Mouse (Mus musculus): ENCODE data around the gene Cers4. TPM values are rescaled to one million over a fixed set of nuclear protein-coding genes. Genes with fewer than 3 reads are reported as not detected.

Cers4 gene
- polyA plus RNA-seq, 1 experiment from 2014 or later, result 10.0 TPM

- Histone ChIP-seq H3K4me3 (ENCODE audit: low read depth, low read length) (no peak overlapping the region), H3K27ac (replicated peaks; ENCODE audit: low read depth, low read length) (no peak overlapping the region), H3K4me2 (ENCODE audit: low read depth, severe bottlenecking) (no peak overlapping the region), H3K4me1 (ENCODE audit: control insufficient read depth, insufficient read depth, low read length) (no peaks in the 10 kb centered on the region), H3K36me3 (ENCODE audit: control insufficient read depth, insufficient read depth, low read length) (no peaks in the 10 kb centered on the region), H3K27me3 (ENCODE audit: control insufficient read depth, insufficient read depth, low read length) (no peaks in the 10 kb centered on the region), H3K9ac (ENCODE audit: low read length) (no peak overlapping the region), H3K9me3 (ENCODE audit: control insufficient read depth, low read length) (no peaks in the 10 kb centered on the region)
- WGBS, result 70% methylated on average over 2 of the region's 2 CpGs
- DNase-seq (ENCODE audit: low spot score) (peak; percentile 43), ATAC-seq (ENCODE audit: insufficient number of reproducible peaks, low FRiP score, low TSS enrichment, low read depth) (no peak)
Measured at GRCm38 (mm10) chr8:4516162-4516561, 23.3 kb downstream of the Cers4 start.

- Histone ChIP-seq H3K27me3 (ENCODE audit: control insufficient read depth, insufficient read depth, low read length) (no peaks in the 10 kb centered on the region), H3K4me3 (ENCODE audit: low read depth, low read length) (no peak overlapping the region), H3K9ac (ENCODE audit: low read length) (no peak overlapping the region), H3K27ac (replicated peaks; ENCODE audit: low read depth, low read length) (no peak overlapping the region), H3K36me3 (ENCODE audit: control insufficient read depth, insufficient read depth, low read length) (no peaks in the 10 kb centered on the region), H3K4me1 (ENCODE audit: control insufficient read depth, insufficient read depth, low read length) (no peaks in the 10 kb centered on the region), H3K9me3 (ENCODE audit: control insufficient read depth, low read length) (no peaks in the 10 kb centered on the region), H3K4me2 (ENCODE audit: low read depth, severe bottlenecking) (no peak overlapping the region)
- peak; percentile 7 for DNase-seq (ENCODE audit: low spot score)
- ATAC-seq (ENCODE audit: insufficient number of reproducible peaks, low FRiP score, low TSS enrichment, low read depth), result no peak
- 91% methylated on average over 4 of the region's 4 CpGs for WGBS
Measured at GRCm38 (mm10) chr8:4521472-4521871, 28.6 kb downstream of the Cers4 start.

- no peak overlapping the region for H3K4me3 ChIP-seq (ENCODE audit: low read depth, low read length)
- H3K4me1 ChIP-seq (ENCODE audit: control insufficient read depth, insufficient read depth, low read length), result no peaks in the 10 kb centered on the region
- no peaks in the 10 kb centered on the region for H3K9me3 ChIP-seq (ENCODE audit: control insufficient read depth, low read length)
- H3K4me2 ChIP-seq (ENCODE audit: low read depth, severe bottlenecking), result no peak overlapping the region
- 89% methylated on average over 10 of the region's 10 CpGs for WGBS
- ATAC-seq (ENCODE audit: insufficient number of reproducible peaks, low FRiP score, low TSS enrichment, low read depth) (no peak), DNase-seq (ENCODE audit: low spot score) (no peak)
- no peaks in the 10 kb centered on the region for H3K27me3 ChIP-seq (ENCODE audit: control insufficient read depth, insufficient read depth, low read length)
- no peak overlapping the region for H3K9ac ChIP-seq (ENCODE audit: low read length)
- no peaks in the 10 kb centered on the region for H3K36me3 ChIP-seq (ENCODE audit: control insufficient read depth, insufficient read depth, low read length)
- H3K27ac ChIP-seq (replicated peaks; ENCODE audit: low read depth, low read length), result no peak overlapping the region
Measured at GRCm38 (mm10) chr8:4523525-4523924, 30.7 kb downstream of the Cers4 start.

Other genes starting within 250 kb of the Cers4 start
- 1.5 and 3.0 TPM in 2 replicates for gene Tgfbr3l, start 244.8 kb upstream of the Cers4 start, polyA plus RNA-seq (2014; fragmentation: Nextera tagmentation; extraction: Ambion mirVana)
- gene Snapc2, start 239.9 kb upstream of the Cers4 start, polyA plus RNA-seq (2014; fragmentation: Nextera tagmentation; extraction: Ambion mirVana), result 63.4 and 73.5 TPM in 2 replicates
- gene Ctxn1, start 233.8 kb upstream of the Cers4 start, polyA plus RNA-seq (2014; fragmentation: Nextera tagmentation; extraction: Ambion mirVana), result 97.6 and 106 TPM in 2 replicates
- 78.0 and 80.0 TPM in 2 replicates for gene Timm44, start 217.1 kb upstream of the Cers4 start, polyA plus RNA-seq (2014; fragmentation: Nextera tagmentation; extraction: Ambion mirVana)
- 18.2 and 20.8 TPM in 2 replicates for gene Ccl25, start 167.8 kb upstream of the Cers4 start, polyA plus RNA-seq (2014; fragmentation: Nextera tagmentation; extraction: Ambion mirVana)
- gene Elavl1, start 167.6 kb upstream of the Cers4 start, polyA plus RNA-seq (2014; fragmentation: Nextera tagmentation; extraction: Ambion mirVana), result 402 and 403 TPM in 2 replicates
- 16.8 and 17.7 TPM in 2 replicates for gene Zfp958, start 120.1 kb downstream of the Cers4 start, polyA plus RNA-seq (2014; fragmentation: Nextera tagmentation; extraction: Ambion mirVana)

Data from limb, embryonic 11.5 days (tissue).